Mouse (Mus musculus) testis, postnatal 14 days (tissue): ENCODE measurements around the gene Cd3g.
A peak's percentile ranks its signal among the peaks of the same experiment; 100 is the strongest.

ENCODE experiments used
- DNase-seq: peaks from one replicate; pipeline ENCODE4 v3.0.0; 2021; ENCODE audit warnings: low spot score

Cd3g gene

GRCm38 (mm10) chr9:44980242-44980641 lies at the start of gene Cd3g:
Gene Cd3g (minus strand): TSS chr9:44980431.
- no peak for DNase-seq

- DNase-seq: no peak
These were observed 47.1 kb upstream of the Cd3g start for GRCm38 (mm10) chr9:45027376-45027775.

GRCm38 (mm10) chr9:45024187-45024586 lies 44.0 kb upstream of the Cd3g start:
- no peak for DNase-seq

GRCm38 (mm10) chr9:45023638-45024037 lies 43.4 kb upstream of the Cd3g start:
- no peak for DNase-seq

- DNase-seq: peak; percentile 44
These were observed 42.6 kb upstream of the Cd3g start for GRCm38 (mm10) chr9:45022800-45023199.

GRCm38 (mm10) chr9:45018031-45018430 lies 37.8 kb upstream of the Cd3g start:
- no peak for DNase-seq

GRCm38 (mm10) chr9:45015841-45016240 lies 35.6 kb upstream of the Cd3g start:
- no peak for DNase-seq

- DNase-seq: no peak
These were observed 34.6 kb upstream of the Cd3g start for GRCm38 (mm10) chr9:45014879-45015278.

- no peak for DNase-seq
These were observed 31.1 kb upstream of the Cd3g start for GRCm38 (mm10) chr9:45011291-45011690.

GRCm38 (mm10) chr9:45010461-45010860 lies 30.2 kb upstream of the Cd3g start:
- no peak for DNase-seq

- no peak for DNase-seq
These were observed 29.2 kb upstream of the Cd3g start, which contains the start of gene Cd3e for GRCm38 (mm10) chr9:45009180-45010078. Gene Cd3e (minus strand): TSS chr9:45009627.

- no peak for DNase-seq
These were observed 28.1 kb upstream of the Cd3g start for GRCm38 (mm10) chr9:45008342-45008741.

- no peak for DNase-seq
These were observed 27.2 kb upstream of the Cd3g start for GRCm38 (mm10) chr9:45007404-45007803.

GRCm38 (mm10) chr9:45000249-45000648 lies 20.0 kb upstream of the Cd3g start:
- DNase-seq: no peak

GRCm38 (mm10) chr9:44999776-45000175 lies 19.5 kb upstream of the Cd3g start:
- no peak for DNase-seq

GRCm38 (mm10) chr9:44999171-44999570 lies 18.9 kb upstream of the Cd3g start:
- DNase-seq: no peak

GRCm38 (mm10) chr9:44998138-44998537 lies 17.9 kb upstream of the Cd3g start:
- DNase-seq: no peak

- DNase-seq: peak; percentile 19
These were observed 16.4 kb upstream of the Cd3g start for GRCm38 (mm10) chr9:44996590-44996989.

GRCm38 (mm10) chr9:44994962-44995361 lies 14.7 kb upstream of the Cd3g start:
- no peak for DNase-seq

- no peak for DNase-seq
These were observed 13.0 kb upstream of the Cd3g start for GRCm38 (mm10) chr9:44993268-44993667.

GRCm38 (mm10) chr9:44992271-44992670 lies 12.0 kb upstream of the Cd3g start:
- no peak for DNase-seq

GRCm38 (mm10) chr9:44991821-44992220 lies 11.6 kb upstream of the Cd3g start:
- no peak for DNase-seq

- DNase-seq: no peak
These were observed 6.7 kb upstream of the Cd3g start for GRCm38 (mm10) chr9:44986976-44987375.

GRCm38 (mm10) chr9:44986242-44986781 lies 6.1 kb upstream of the Cd3g start:
- no peak for DNase-seq
